Mouse (Mus musculus) heart, postnatal 0 days (tissue): ENCODE results near the gene Myo18b. TPM values are rescaled to one million over a fixed set of nuclear protein-coding genes. Genes with fewer than 3 reads are reported as not detected.

Experiments used
- ATAC-seq: fragments of 200-750 bp; cut with Nextera tagmentation; 2 replicates; pipeline ENCODE4 v1.8.0; 2017; ENCODE audit warnings: low read depth, moderate number of reproducible peaks, moderate library complexity; ENCODE audit not compliant: insufficient read depth
- DNase-seq: peaks from one replicate; pipeline ENCODE4 v3.0.0-alpha.2; 2016; ENCODE audit warnings: low spot score
- H3K27ac ChIP-seq: fragments of 300-500 bp; sonication (generic); 2 replicates; pipeline ENCODE4 v1.5.1; 2014; ENCODE audit warnings: low read depth, mild to moderate bottlenecking
- H3K27me3 ChIP-seq: fragments of 300-500 bp; sonication (generic); 2 replicates; pipeline ENCODE4 v1.6.1; 2014; ENCODE audit warnings: low read length, mixed read lengths; ENCODE audit not compliant: control insufficient read depth, insufficient read depth
- H3K36me3 ChIP-seq: fragments of 300-500 bp; sonication (generic); replicated peaks from 2 replicates; pipeline ENCODE4 v1.6.1; 2014; ENCODE audit warnings: low read length, mixed read lengths; ENCODE audit not compliant: control insufficient read depth, insufficient read depth
- H3K4me1 ChIP-seq: fragments of 300-500 bp; sonication (generic); 2 replicates; pipeline ENCODE4 v1.6.1; 2014; ENCODE audit warnings: antibody characterized with exemption; ENCODE audit not compliant: control insufficient read depth, insufficient read depth
- H3K4me2 ChIP-seq: fragments of 300-500 bp; sonication (generic); 2 replicates; pipeline ENCODE4 v1.6.1; 2014; ENCODE audit warnings: low read depth, mild to moderate bottlenecking, low read length, moderate library complexity
- H3K4me3 ChIP-seq: fragments of 300-500 bp; sonication (generic); 2 replicates; pipeline ENCODE4 v1.5.1; 2014; ENCODE audit warnings: low read depth, low read length
- H3K9ac ChIP-seq: fragments of 300-500 bp; sonication (generic); replicated peaks from 2 replicates; pipeline ENCODE4 v1.6.1; 2014; ENCODE audit warnings: low read depth, low read length, mixed read lengths
- H3K9me3 ChIP-seq: fragments of 300-500 bp; sonication (generic); replicated peaks from 2 replicates; pipeline ENCODE4 v1.6.1; 2016; ENCODE audit warnings: low read length; ENCODE audit not compliant: control insufficient read depth
- CTCF ChIP-seq: IDR thresholded peaks from 2 replicates; pipeline ENCODE4 v1.5.1; 2016; ENCODE audit warnings: antibody characterized with exemption, control low read depth, low read depth
- EP300 ChIP-seq: IDR thresholded peaks from 2 replicates; pipeline ENCODE4 v1.6.1; 2016; ENCODE audit warnings: antibody characterized with exemption, low read depth
- WGBS: fragments of 180-500 bp; shearing (Covaris S2); extraction: QIAGEN DNeasy Blood & Tissue Kit; methylation state at CpG from one replicate; pipeline ENCODE4 v1.1.7; 2014; 5-methylcytosine and 5-hydroxymethylcytosine counted together
- polyA plus RNA-seq: library from polyadenylated mRNA; unstranded; fragments of >200 nt; fragmentation: Nextera tagmentation; extraction: Ambion mirVana; gene quantifications from 2 replicates; pipeline ENCODE4 v1.2.1, GENCODE M21; 2015
- total RNA-seq: library from RNA; depleted of rRNA; stranded (reverse); fragments of >200 nt; gene quantifications from 2 replicates; pipeline ENCODE4 v1.2.3, GENCODE M21; 2014; ENCODE audit warnings: low replicate concordance; rRNA removed

The Myo18b gene
- total RNA-seq (99.8 and 110 TPM in 2 replicates), polyA plus RNA-seq (23.3 and 26.5 TPM in 2 replicates)

DNA sequence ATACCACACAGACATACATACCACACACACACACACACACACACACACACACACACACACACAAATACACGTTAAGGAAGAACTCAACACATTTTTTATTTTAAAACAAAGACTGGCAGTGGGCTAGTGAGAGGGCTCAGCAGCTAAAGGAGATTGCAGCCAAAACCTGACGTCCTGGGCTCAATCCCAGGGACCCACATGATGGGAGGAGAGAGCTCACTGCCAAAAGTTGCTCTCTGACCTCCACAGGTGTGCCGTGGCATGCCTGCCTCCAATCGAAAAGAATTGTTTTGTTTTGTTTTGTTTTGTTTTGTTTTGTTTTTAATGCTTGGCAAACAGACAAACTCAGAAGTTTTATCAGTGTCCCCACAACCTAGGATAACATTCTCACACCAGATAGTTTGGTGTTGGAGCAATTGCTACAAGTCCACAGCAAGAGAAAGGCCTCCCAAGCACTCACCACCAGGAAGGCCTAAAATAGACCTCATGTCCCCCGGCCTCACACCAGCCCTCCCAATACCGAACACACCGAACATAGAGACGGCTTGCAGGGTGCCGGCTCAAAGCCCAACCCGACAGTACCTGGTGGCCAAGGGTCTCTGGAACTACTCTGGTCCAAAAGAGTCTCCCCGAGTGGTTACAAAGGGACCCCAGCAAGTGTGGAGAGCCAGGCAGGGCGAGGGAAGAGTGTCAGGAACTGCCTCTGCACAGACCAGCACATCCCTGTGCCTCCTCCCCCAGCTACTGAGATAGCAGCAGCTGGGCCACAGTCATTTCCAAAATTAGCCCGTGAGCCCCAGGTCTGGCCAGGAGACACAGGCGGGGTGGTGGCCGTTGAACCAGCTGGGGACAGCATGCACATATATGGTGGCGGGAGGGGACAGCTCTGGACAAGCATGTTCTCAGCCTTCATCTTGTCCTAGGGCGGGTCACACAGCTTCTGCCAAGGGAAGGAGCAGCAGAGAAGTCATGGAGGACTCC is at the start of gene Myo18b:
Gene Myo18b, minus strand, starts transcription at position 689 of the 981 bp plus-strand sequence.
- DNase-seq (peak; percentile 94), ATAC-seq (peak; percentile 95)
- peak within 1 kb of the TSS; percentile 53 for H3K4me3 ChIP-seq
- peak within 1 kb of the TSS; percentile 98 for H3K27ac ChIP-seq
- H3K4me2 ChIP-seq: peak within 1 kb of the TSS; percentile 57
- no peaks in the 10 kb centered on the region for H3K27me3 ChIP-seq
- H3K9me3 ChIP-seq: no peaks in the 10 kb centered on the region
- TF ChIP-seq EP300 (peak; percentile 84), CTCF (no peak)
- peak within 1 kb of the TSS; percentile 72 for H3K9ac ChIP-seq
- no peaks in the 10 kb centered on the region for H3K36me3 ChIP-seq
- WGBS: 24% methylated on average over 17 of the region's 17 CpGs
- H3K4me1 ChIP-seq: peaks cover 8% of the 10 kb centered on the region; the same call in 1 of the 2 replicates

DNA sequence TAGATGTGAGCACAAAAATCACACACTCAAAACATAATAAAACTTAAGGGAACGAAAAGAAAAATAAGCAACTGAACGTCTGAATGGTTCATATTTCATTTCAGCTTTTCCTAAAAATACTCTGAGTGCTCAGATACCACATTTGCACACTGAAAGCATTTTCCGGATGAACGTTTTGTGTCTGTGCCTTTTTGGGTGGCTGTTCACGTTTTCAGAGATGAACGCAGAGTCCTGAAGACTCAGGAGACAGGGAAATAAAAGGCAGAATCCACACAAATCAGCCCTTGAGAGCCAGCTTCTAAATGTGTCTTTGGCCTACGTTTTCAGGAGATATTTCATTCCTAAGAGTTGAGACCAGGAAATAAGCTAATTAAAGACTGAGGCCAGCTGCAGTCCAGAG is 49.8 kb upstream of the Myo18b start:
- Histone ChIP-seq H3K27ac (no peak overlapping the region), H3K9me3 (no peaks in the 10 kb centered on the region), H3K36me3 (peaks cover 22% of the 10 kb centered on the region), H3K4me1 (no peaks in the 10 kb centered on the region), H3K4me2 (no peak overlapping the region), H3K27me3 (no peaks in the 10 kb centered on the region), H3K4me3 (no peak overlapping the region), H3K9ac (no peak overlapping the region)
- WGBS: 77% methylated on average over 7 of the region's 7 CpGs
- no peak for DNase-seq
- no peak for TF ChIP-seq CTCF
- TF ChIP-seq EP300: no peak
- ATAC-seq: no peak

DNA sequence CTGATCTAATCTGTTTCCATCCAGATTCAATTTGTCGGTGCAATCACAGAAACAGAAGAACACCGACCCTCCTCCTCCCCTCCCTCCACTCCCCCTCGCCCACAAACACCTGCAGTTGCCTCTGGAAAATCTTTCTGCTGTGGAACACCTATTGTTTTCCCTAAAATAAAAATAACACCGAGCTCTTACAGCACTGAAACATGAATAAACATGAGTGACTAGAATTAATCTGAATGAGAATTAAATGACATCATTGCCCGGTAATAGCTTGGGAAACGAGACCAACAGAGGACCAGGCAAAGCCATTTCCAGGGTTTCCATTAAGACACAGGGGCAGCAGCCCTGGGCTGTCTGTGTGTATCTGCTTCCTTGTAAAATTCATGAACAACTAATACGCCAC is 46.1 kb upstream of the Myo18b start:
- no peak overlapping the region for H3K27ac ChIP-seq
- H3K36me3 ChIP-seq: peaks cover 22% of the 10 kb centered on the region
- 0 out of 2 replicates have a peak, but pooled peaks cover under 1% of the 10 kb centered on the region for H3K4me1 ChIP-seq
- DNase-seq (no peak), ATAC-seq (no peak)
- no peak overlapping the region for H3K9ac ChIP-seq
- H3K4me2 ChIP-seq: no peak overlapping the region
- H3K27me3 ChIP-seq: no peaks in the 10 kb centered on the region
- TF ChIP-seq CTCF (no peak), EP300 (no peak)
- no peak overlapping the region for H3K4me3 ChIP-seq
- H3K9me3 ChIP-seq: no peaks in the 10 kb centered on the region
- 67% methylated on average over 7 of the region's 7 CpGs for WGBS

DNA sequence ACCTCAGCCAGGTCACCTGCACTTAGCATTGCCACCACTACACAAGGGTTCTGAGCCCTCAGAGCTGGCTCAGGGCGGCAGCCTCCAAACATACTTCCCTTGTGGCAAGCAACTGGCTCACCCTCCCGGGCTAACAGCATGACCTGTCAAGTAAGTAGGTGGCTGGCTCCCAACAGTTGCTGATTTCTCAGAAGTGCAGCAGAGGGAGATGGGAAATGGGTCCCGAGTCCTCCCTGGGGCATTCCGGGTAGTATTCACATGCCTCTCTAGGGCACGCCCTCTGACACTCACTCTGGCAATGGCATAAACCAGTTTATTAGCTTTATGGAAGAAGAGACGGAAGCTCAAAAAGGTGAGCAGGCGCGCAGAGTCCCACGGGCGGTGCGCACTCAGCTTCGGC is 44.8 kb upstream of the Myo18b start:
- no peak overlapping the region for H3K4me2 ChIP-seq
- TF ChIP-seq CTCF (no peak), EP300 (no peak)
- H3K36me3 ChIP-seq: peaks cover 14% of the 10 kb centered on the region
- no peak for DNase-seq
- 0 out of 2 replicates have a peak, but pooled peaks have one; percentile 20 for ATAC-seq
- no peak overlapping the region for H3K27ac ChIP-seq
- H3K4me1 ChIP-seq: peaks cover 9% of the 10 kb centered on the region; the same call in 1 of the 2 replicates
- no peaks in the 10 kb centered on the region for H3K27me3 ChIP-seq
- H3K4me3 ChIP-seq: no peak overlapping the region
- H3K9me3 ChIP-seq: no peaks in the 10 kb centered on the region
- H3K9ac ChIP-seq: no peak overlapping the region
- WGBS: 85% methylated on average over 12 of the region's 12 CpGs

DNA sequence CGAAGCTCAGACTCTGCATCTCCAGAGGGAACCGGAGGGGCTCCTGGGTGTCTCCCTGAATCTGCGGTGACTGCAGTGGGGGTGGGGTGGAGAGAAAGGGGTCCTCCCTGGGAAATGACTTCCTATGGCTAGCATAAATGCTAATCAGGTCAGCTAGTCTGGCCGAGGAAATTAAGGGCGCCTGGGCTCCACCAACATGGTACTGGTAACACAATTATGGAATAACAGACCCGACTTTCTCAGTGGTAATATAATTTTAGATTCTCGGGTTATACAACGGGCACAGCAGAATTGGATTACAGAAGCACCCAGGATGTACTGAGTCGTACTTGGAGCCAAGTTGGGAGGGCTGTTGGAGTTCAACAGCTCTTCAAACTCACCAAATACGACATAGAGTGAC is 40.5 kb upstream of the Myo18b start:
- no peaks in the 10 kb centered on the region for H3K9me3 ChIP-seq
- 53% methylated on average over 10 of the region's 10 CpGs for WGBS
- H3K4me2 ChIP-seq: no peak overlapping the region
- TF ChIP-seq CTCF (no peak), EP300 (no peak)
- H3K27ac ChIP-seq: no peak overlapping the region
- no peak overlapping the region for H3K9ac ChIP-seq
- H3K4me1 ChIP-seq: peaks cover 27% of the 10 kb centered on the region
- no peaks in the 10 kb centered on the region for H3K27me3 ChIP-seq
- H3K36me3 ChIP-seq: peaks cover 4% of the 10 kb centered on the region; the same call in 1 of the 2 replicates
- ATAC-seq (no peak), DNase-seq (no peak)
- no peak overlapping the region for H3K4me3 ChIP-seq
